Mouse (Mus musculus) cortical plate, adult 2 months (tissue): ENCODE measurements at regions not wholly inside any gene's neighbourhood (a gene's known extent, or its start where the extent isn't known, plus 50 kb on each side); places are given as distances from the start of the nearest gene placed in this dataset.

Source experiments
- CTCF ChIP-seq: fragments of 200-500 bp; IDR thresholded peaks from 2 replicates; pipeline ENCODE4 v1.5.1; 2011; ENCODE audit warnings: mild to moderate bottlenecking, control low read depth, low read length; ENCODE audit not compliant: insufficient read depth; ENCODE audit errors: extremely low read depth
- POLR2A ChIP-seq: fragments of 200-500 bp; IDR thresholded peaks from 2 replicates; pipeline ENCODE4 v1.6.1; 2011; ENCODE audit warnings: mild to moderate bottlenecking, low read length, control low read depth; ENCODE audit not compliant: insufficient read depth; ENCODE audit errors: extremely low read depth

DNA sequence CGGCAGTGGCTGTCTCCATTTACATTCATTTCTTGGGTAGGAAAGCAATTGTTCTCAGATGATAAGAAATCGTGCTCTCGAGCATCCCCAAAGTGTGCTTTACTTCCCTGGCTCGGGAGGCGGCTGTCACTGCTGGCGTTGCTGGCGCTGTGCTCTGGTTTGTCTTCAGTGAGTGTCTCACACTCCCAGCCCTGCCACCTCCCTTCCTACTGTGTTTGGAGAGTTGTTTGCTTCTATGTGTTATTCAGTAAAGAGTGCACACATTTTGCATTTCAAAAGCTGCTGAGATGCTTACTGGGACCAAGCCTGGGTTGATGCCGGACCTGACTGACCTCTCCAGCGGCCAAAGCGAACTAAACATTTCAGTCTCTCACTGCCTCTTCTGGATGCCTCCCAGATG is 129.3 kb upstream of the Npvf start:
- no peak for TF ChIP-seq CTCF
- TF ChIP-seq POLR2A: no peak
